In genomic region chr9:119220249-119220648, GRCm38 (mm10) we compare ENCODE assay signal across 27 mouse cellular contexts. TPM values are rescaled to one million over a fixed set of nuclear protein-coding genes. Genes with fewer than 3 reads are reported as not detected.
"Had no signal": no experiment of that assay in that cellular context is flagged by ENCODE, and none has a peak within 500 bp of the region (broad histone marks: within the 10 kb centered on the region; RNA-seq: fewer than 3 reads in every experiment).

No protein-coding gene starts in this region.

- H3K9ac ChIP-seq: limb, embryonic 12.5 days; limb, embryonic 15.5 days; liver, embryonic 14.5 days; liver, postnatal 0 days; lung, embryonic 14.5 days; stomach, embryonic 15.5 days had no signal

- H3K4me2 ChIP-seq: limb, embryonic 12.5 days; limb, embryonic 15.5 days; liver, embryonic 11.5 days; lung, embryonic 14.5 days; midbrain, embryonic 11.5 days; stomach, embryonic 15.5 days had no signal

- H3K27ac ChIP-seq: kidney, postnatal 0 days; layer of hippocampus, adult 2 months; limb, embryonic 12.5 days; limb, embryonic 15.5 days; liver, embryonic 14.5 days; macrophage; stomach, embryonic 15.5 days had no signal

- H3K4me3 ChIP-seq: layer of hippocampus, adult 2 months; limb, embryonic 12.5 days; limb, embryonic 15.5 days; stomach, embryonic 15.5 days had no signal

- H3K27me3 ChIP-seq: limb, embryonic 12.5 days; limb, embryonic 15.5 days; stomach, embryonic 15.5 days had no signal

- ATAC-seq: liver, postnatal 0 days; lung, postnatal 0 days had no signal

- DNase-seq: kidney, adult 18-20 months; kidney, adult 9 months; kidney, postnatal 25 days; left cerebral cortex, postnatal 4 days; liver, postnatal 0 days; lung, embryonic 14.5 days; midbrain, embryonic 14.5 days; right cerebral cortex, adult 18-20 months; right cerebral cortex, postnatal 14 days; right cerebral cortex, postnatal 4 days; thymus, postnatal 25 days had no signal

- H3K4me1 ChIP-seq: limb, embryonic 12.5 days; limb, embryonic 15.5 days; stomach, embryonic 15.5 days had no signal

RNA-seq across cellular contexts. Expression of gene Slc22a13, which starts 11.4 kb away (rescaled TPM):
- total RNA-seq: layer of hippocampus, adult 2 months; layer of hippocampus, postnatal 10 days; left cerebral cortex, postnatal 4 days; megakaryocyte-erythroid progenitor cell, adult 5-6 weeks; midbrain, postnatal 0 days had no signal
- polyA plus RNA-seq: limb, embryonic 12.5 days; limb, embryonic 15.5 days; liver, embryonic 11.5 days; liver, postnatal 0 days; lung, embryonic 14.5 days; lung, postnatal 0 days; macrophage; midbrain, embryonic 11.5 days; neural tube, embryonic 11.5 days; neural tube, embryonic 14.5 days; stomach, embryonic 15.5 days; thymus, postnatal 0 days had no signal
